Mouse (Mus musculus) liver, adult 2 months (tissue): ENCODE measurements around the gene Paxx. TPM values are rescaled to one million over a fixed set of nuclear protein-coding genes. Genes with fewer than 3 reads are reported as not detected.

Source experiments
- DNase-seq: peaks from one replicate; pipeline ENCODE4 v3.0.0-alpha.2; 2011; ENCODE audit warnings: low read depth, low spot score; ENCODE audit errors: extremely low read depth
- H3K27ac ChIP-seq: fragments of 200-500 bp; replicated peaks from 2 replicates; pipeline ENCODE4 v1.5.1; 2012; ENCODE audit warnings: low read depth, mild to moderate bottlenecking, control low read depth, inconsistent platforms, low read length; ENCODE audit not compliant: insufficient read depth
- H3K27me3 ChIP-seq: fragments of 200-500 bp; 2 replicates; pipeline ENCODE4 v1.6.1; 2012; ENCODE audit warnings: mild to moderate bottlenecking, moderate library complexity, low read length, inconsistent platforms; ENCODE audit not compliant: control insufficient read depth, insufficient read depth
- H3K36me3 ChIP-seq: fragments of 200-500 bp; 2 replicates; pipeline ENCODE4 v1.6.1; 2012; ENCODE audit warnings: low read length, inconsistent platforms; ENCODE audit not compliant: control insufficient read depth, insufficient read depth
- H3K4me1 ChIP-seq: fragments of 200-500 bp; 2 replicates; pipeline ENCODE4 v1.6.1; 2011; ENCODE audit warnings: low read length; ENCODE audit not compliant: control insufficient read depth, insufficient read depth
- H3K4me3 ChIP-seq: fragments of 200-500 bp; 2 replicates; pipeline ENCODE4 v1.5.1; 2011; ENCODE audit warnings: low read depth, mild to moderate bottlenecking, control low read depth, low read length, moderate library complexity; ENCODE audit not compliant: insufficient read depth
- H3K79me2 ChIP-seq: fragments of 200-500 bp; 2 replicates; pipeline ENCODE4 v1.6.1; 2012; ENCODE audit warnings: inconsistent platforms, mild to moderate bottlenecking, low read length, moderate library complexity; ENCODE audit not compliant: control insufficient read depth, insufficient read depth
- H3K9ac ChIP-seq: fragments of 200-500 bp; 2 replicates; pipeline ENCODE4 v1.6.1; 2012; ENCODE audit warnings: low read depth, mild to moderate bottlenecking, control low read depth, inconsistent platforms, low read length
- CTCF ChIP-seq: fragments of 200-500 bp; IDR thresholded peaks from 2 replicates; pipeline ENCODE4 v1.5.1; 2011; ENCODE audit warnings: low read depth, low read length, control low read depth
- POLR2A ChIP-seq: fragments of 200-500 bp; IDR thresholded peaks from 2 replicates; pipeline ENCODE4 v1.6.1; 2011; ENCODE audit warnings: low read length, control low read depth; ENCODE audit not compliant: insufficient read depth; ENCODE audit errors: extremely low read depth
- WGBS: fragments of 180-500 bp; shearing (Covaris S2); methylation state at CpG from one replicate; pipeline ENCODE4 v1.1.7; 2018; 5-methylcytosine and 5-hydroxymethylcytosine counted together
- polyA plus RNA-seq: library from polyadenylated mRNA; depleted of rRNA; stranded (reverse); fragments of >200 nt; gene quantifications from 2 replicates; pipeline ENCODE4 v1.2.3, GENCODE M21; 2012
- total RNA-seq: library from RNA; depleted of rRNA; stranded (reverse); fragments of >200 nt; gene quantifications from 2 replicates; pipeline ENCODE4 v1.2.3, GENCODE M21; 2014

Gene Paxx
- total and polyA plus RNA-seq, 2 experiments, result 36.8 to 181 TPM

- no peaks in the 10 kb centered on the region for H3K79me2 ChIP-seq
- H3K4me3 ChIP-seq, result no peak overlapping the region
- TF ChIP-seq POLR2A, result no peak
- no peak for TF ChIP-seq CTCF
- H3K4me1 ChIP-seq, result peaks cover 29% of the 10 kb centered on the region
- H3K27ac ChIP-seq, result no peak overlapping the region
- no peaks in the 10 kb centered on the region; the same call in 1 of the 2 replicates for H3K36me3 ChIP-seq
- H3K27me3 ChIP-seq, result no peaks in the 10 kb centered on the region
- no peak for DNase-seq
- no peak overlapping the region for H3K9ac ChIP-seq
- WGBS, result 86% methylated on average over 9 of the region's 9 CpGs
Measured at GRCm38 (mm10) chr2:25457022-25457896, 3.6 kb downstream of the Paxx start.

GRCm38 (mm10) chr2:25456205-25456953 is 4.5 kb downstream of the Paxx start, which contains the start of gene Clic3:
Clic3 (plus strand) TSS chr2:25456838.
- no peak within 1 kb of the TSS for H3K27ac ChIP-seq
- H3K4me3 ChIP-seq, result no peak within 1 kb of the TSS
- H3K36me3 ChIP-seq, result no peaks in the 10 kb centered on the region; the same call in 1 of the 2 replicates
- TF ChIP-seq POLR2A, result no peak
- TF ChIP-seq CTCF, result no peak
- WGBS, result 62% methylated on average over 14 of the region's 14 CpGs
- H3K79me2 ChIP-seq, result no peaks in the 10 kb centered on the region
- peaks cover 23% of the 10 kb centered on the region for H3K4me1 ChIP-seq
- no peak for DNase-seq
- no peak within 1 kb of the TSS for H3K9ac ChIP-seq
- H3K27me3 ChIP-seq, result no peaks in the 10 kb centered on the region

DNA sequence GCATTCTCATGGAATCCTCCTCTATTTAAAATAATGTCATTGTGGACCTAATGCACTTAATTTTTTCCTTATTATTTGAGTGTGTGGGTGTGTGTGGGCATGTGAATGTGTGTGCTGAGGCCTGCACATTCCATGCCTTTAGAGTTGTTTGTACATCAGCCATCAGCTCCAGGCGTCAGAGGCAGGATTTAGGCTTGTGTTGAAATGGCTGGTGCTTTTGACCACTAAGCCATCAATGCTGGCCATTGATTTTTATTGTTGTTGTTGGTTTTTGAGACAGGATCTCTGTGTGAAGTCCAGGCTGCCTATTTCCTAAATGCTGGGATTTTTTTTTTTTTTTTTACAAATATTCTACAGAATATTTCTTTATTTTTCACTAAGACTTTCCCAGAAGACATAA is 7.9 kb downstream of the Paxx start:
- DNase-seq, result peak; percentile 78
- H3K4me3 ChIP-seq, result no peak overlapping the region
- TF ChIP-seq POLR2A, result no peak
- no peak for TF ChIP-seq CTCF
- H3K9ac ChIP-seq, result no peak overlapping the region
- H3K27me3 ChIP-seq, result no peaks in the 10 kb centered on the region
- 17% methylated on average over 1 of the region's 1 CpGs for WGBS
- H3K36me3 ChIP-seq, result no peaks in the 10 kb centered on the region
- peak overlapping the region; percentile 67 for H3K27ac ChIP-seq
- no peaks in the 10 kb centered on the region for H3K79me2 ChIP-seq
- peaks cover 5% of the 10 kb centered on the region; the same call in 1 of the 2 replicates for H3K4me1 ChIP-seq

DNA sequence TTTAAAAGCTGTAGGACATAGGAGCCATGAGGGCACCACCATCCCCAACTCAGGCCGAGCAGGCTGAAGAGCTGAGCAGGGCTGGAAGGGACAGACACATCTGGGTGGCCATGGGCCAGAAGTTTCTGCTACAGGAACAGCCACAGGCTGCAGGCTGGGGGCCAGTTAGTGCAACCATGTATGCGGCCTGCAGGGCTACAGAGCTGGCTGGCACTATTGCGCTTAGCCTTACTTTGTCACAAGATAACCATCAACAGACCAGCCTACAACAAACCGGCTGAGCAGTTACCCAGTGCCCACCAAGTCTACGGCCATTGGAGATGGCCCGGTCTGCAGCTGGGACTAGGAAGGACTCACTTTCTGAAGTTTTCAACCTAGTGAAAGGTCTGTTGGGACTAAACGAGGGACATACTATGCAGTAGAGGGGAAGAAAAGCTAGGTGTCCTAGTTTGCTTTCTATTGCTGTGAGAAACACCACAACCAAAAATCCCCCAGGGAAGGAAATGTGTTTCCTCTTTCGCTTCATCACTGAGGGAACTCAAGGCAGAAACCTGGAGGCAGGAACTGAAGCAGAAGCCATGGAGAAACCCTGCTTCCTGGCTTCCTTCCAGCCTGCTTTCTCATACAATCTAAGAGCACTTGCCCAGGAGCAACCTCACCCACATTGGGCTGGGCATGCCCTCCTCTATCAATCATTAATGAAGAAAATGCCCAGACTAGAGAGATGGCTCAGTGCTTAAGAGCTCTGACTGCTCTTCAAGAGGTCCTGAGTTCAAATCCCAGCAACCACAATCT is 9.8 kb downstream of the Paxx start:
- WGBS, result 81% methylated on average over 8 of the region's 8 CpGs
- no peaks in the 10 kb centered on the region for H3K36me3 ChIP-seq
- H3K27me3 ChIP-seq, result no peaks in the 10 kb centered on the region
- H3K27ac ChIP-seq, result no peak overlapping the region
- H3K4me3 ChIP-seq, result no peak overlapping the region
- H3K79me2 ChIP-seq, result no peaks in the 10 kb centered on the region
- peak; percentile 72 for DNase-seq
- H3K4me1 ChIP-seq, result peaks cover 5% of the 10 kb centered on the region; the same call in 1 of the 2 replicates
- TF ChIP-seq CTCF, result no peak
- TF ChIP-seq POLR2A, result no peak
- no peak overlapping the region for H3K9ac ChIP-seq

- TF ChIP-seq CTCF, result no peak
- no peak for TF ChIP-seq POLR2A
Measured at GRCm38 (mm10) chr2:25442682-25443081, 18.2 kb downstream of the Paxx start.

More at GRCm38 (mm10) chr2:25442682-25443081, 18.2 kb downstream of the Paxx start:
- Histone ChIP-seq H3K4me1 (no peaks in the 10 kb centered on the region), H3K27ac (no peak overlapping the region), H3K36me3 (no peaks in the 10 kb centered on the region), H3K4me3 (no peak overlapping the region), H3K9ac (no peak overlapping the region), H3K27me3 (no peaks in the 10 kb centered on the region), H3K79me2 (no peaks in the 10 kb centered on the region)
- WGBS, result 94% methylated on average over 14 of the region's 14 CpGs
- no peak for DNase-seq
